Mouse (Mus musculus): ENCODE measurements around the gene Ovgp1. TPM values are rescaled to one million over a fixed set of nuclear protein-coding genes. Genes with fewer than 3 reads are reported as not detected.
"Not testable (repeated sequence)": the region's sequence is repeated elsewhere in the genome, so short reads cannot be mapped to it uniquely, and the experiment has no call there.

Ovgp1 gene
- total RNA-seq, 4 experiments from 2014 or later = 1.7 to 3.3 (median 2.1) TPM

GRCm38 (mm10) chr3:105991653-105992283 is 18.3 kb downstream of the Ovgp1 start:
- peak in 1 of 2 experiments; percentile 14 for DNase-seq (ENCODE audit: low spot score in 2 of 2)

- no peak for DNase-seq (ENCODE audit: low spot score in 2 of 2)
Measured at GRCm38 (mm10) chr3:105994730-105995129, 21.2 kb downstream of the Ovgp1 start.

GRCm38 (mm10) chr3:106000707-106001375 is 27.3 kb downstream of the Ovgp1 start:
- DNase-seq (ENCODE audit: low spot score in 2 of 2) = peak in 1 of 2 experiments; percentile 5

DNA sequence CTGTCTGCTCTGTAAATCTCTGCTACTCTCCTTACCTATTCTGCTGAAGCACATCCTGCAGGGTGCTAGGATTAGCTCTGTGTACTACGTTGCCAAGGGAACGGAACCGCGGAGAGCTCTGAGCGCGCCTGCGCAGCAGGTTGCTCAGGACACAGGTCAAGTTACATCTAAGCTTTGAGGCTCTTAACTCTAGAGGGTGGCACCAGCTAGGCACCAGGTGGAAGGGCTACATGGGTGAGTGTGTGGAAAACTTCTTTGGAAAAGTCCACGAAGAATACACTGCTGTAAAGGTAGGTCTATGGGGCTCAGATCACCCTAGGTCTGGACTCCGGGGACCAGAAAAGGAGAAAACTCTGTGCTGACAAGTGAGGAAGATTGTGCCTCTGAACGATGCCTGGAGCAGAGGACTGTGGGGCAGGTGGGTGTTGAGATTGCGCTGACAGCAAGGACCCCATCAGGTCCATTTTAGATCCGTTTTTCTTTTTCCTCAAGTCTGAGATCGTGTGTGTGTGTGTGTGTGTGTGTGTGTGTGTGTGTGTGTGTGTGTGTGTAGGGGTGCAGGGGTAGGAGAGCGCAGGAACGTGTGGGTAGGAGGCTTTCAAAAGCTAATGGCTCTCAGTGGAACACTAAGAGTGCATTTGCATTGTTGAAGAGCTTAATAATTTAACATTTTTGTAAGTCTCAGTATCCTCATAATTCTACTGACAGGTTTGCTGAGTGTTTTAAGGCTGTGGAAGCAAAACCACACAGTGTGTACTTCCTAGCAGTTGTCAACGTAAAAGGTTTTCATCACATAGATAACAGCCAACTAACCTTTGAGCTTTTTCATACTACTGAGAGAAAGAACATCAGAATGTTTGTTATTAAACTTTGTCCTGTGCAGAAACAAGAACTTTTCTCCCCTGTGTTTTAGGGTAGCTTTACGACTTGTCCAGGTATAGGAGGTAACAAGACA is 28.2 kb downstream of the Ovgp1 start:
- DNase-seq (ENCODE audit: low spot score in 2 of 2) = peak; percentile 7 to 38

GRCm38 (mm10) chr3:106003360-106003759 is 29.8 kb downstream of the Ovgp1 start:
- not testable (repeated sequence) for DNase-seq (ENCODE audit: low spot score in 2 of 2)

GRCm38 (mm10) chr3:106014546-106014945 is 41.0 kb downstream of the Ovgp1 start, which contains the start of gene Pifo:
Pifo (minus strand) TSS chr3:106014646.
- DNase-seq (ENCODE audit: low spot score in 2 of 2) = no peak

GRCm38 (mm10) chr3:106021840-106022239 is 48.3 kb downstream of the Ovgp1 start:
- no peak for DNase-seq (ENCODE audit: low spot score in 2 of 2)

DNA sequence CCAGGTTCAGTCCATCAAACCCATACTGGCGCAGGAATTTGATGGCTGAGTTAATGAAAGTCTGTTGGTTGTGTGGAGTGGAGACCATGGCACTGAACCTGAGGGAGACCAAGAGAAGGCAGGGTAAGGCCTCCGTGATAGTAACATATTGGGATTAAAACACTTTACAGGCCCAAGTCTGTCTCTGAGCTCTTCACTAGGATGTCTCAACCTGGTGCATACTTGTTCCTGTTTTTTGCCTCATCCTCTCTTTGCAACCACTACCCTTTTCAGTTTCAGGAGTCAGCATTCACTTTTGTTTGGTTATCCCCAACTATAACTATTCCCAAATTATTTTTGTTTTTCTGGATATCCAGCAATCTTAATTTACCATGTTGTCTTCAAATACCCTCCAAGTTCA is 50.6 kb downstream of the Ovgp1 start:
- DNase-seq (ENCODE audit: low spot score in 2 of 2) = no peak

GRCm38 (mm10) chr3:106032781-106033180 is 59.3 kb downstream of the Ovgp1 start, which contains the start of gene Chil5:
Chil5 (minus strand) TSS chr3:106032814.
- DNase-seq (ENCODE audit: low spot score in 2 of 2) = no peak

Other genes with a start within 250 kb of the Ovgp1 start
- gene Rap1a, start 172.4 kb upstream of the Ovgp1 start, total RNA-seq (2022) = 10 to 100 TPM; 68.6 to 76.2 (median 74.4) TPM
- gene Adora3, start 102.9 kb upstream of the Ovgp1 start, total RNA-seq (2022) = 1 to 10 TPM; 1.3 to 2.5 (median 1.6) TPM
- not detected for gene Tmigd3, start 102.8 kb upstream of the Ovgp1 start, total RNA-seq (2022)
- 1 to 10 TPM; 1.1 to 2.7 (median 1.4) TPM for gene I830077J02Rik, start 41.0 kb upstream of the Ovgp1 start, total RNA-seq (2022)
- gene Wdr77, start 14.3 kb upstream of the Ovgp1 start, total RNA-seq (2022) = 10 to 100 TPM; 45.0 to 54.3 (median 52.6) TPM
- gene Atp5f1, start 13.6 kb upstream of the Ovgp1 start, total RNA-seq (2022) = 100 to 1,000 TPM; 248 to 269 (median 257) TPM
- 1 to 10 TPM in 1 of 4 experiments, under 1 TPM in 3; 0.42 to 1.0 (median 0.47) TPM for gene Pifo, start 40.9 kb downstream of the Ovgp1 start, total RNA-seq (2022)
- gene Chil5, start 59.1 kb downstream of the Ovgp1 start, total RNA-seq (2022) = not detected
- 1 to 10 TPM; 1.0 to 2.3 (median 2.0) TPM for gene Chia1, start 139.5 kb downstream of the Ovgp1 start, total RNA-seq (2022)
- not detected for gene Chil3, start 193.9 kb downstream of the Ovgp1 start, total RNA-seq (2022)
- not detected for gene Chil4, start 245.8 kb downstream of the Ovgp1 start, total RNA-seq (2022)

Data from left cerebral cortex, adult 8-10 months (tissue).